Mouse (Mus musculus): ENCODE measurements around the gene Robo3.

The Robo3 gene

DNA sequence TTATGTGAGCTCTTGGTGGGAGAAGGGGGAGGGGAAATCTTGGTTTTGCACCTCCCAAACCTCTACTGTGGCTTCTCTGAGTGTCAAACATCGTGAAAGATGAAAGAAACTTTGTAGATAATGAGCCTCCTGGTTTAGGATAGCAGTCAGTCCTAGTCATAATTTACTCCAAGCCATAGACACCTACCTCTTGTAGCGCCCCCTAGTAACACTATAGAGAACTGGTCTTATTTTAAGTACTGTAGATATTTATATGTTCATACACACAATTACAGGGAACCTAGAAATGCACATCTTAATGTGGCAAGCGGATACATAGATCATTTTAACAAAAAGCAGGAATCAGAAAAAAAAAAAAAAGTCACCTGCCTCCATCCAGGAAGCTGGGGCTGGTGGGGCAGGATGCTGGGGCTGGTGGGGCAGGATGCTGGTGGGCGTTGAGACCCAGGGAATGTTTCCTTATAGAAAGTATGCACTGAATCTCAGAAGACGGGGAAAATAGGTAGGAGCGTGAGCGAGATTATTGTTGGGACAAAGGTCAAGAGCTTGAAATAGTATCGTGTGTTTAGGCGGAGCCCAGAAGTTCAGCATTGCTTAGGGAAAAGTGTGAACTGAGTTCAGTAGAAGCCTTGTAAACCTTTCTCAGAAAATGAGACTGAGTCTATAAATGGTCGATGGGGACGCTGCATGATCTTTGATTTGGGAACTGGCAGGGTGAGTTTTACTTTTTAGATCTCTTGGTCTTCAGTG, 64.8 kb downstream of the Robo3 start:
- peak; percentile 26 for DNase-seq (ENCODE audit: low read depth, low spot score)

DNA sequence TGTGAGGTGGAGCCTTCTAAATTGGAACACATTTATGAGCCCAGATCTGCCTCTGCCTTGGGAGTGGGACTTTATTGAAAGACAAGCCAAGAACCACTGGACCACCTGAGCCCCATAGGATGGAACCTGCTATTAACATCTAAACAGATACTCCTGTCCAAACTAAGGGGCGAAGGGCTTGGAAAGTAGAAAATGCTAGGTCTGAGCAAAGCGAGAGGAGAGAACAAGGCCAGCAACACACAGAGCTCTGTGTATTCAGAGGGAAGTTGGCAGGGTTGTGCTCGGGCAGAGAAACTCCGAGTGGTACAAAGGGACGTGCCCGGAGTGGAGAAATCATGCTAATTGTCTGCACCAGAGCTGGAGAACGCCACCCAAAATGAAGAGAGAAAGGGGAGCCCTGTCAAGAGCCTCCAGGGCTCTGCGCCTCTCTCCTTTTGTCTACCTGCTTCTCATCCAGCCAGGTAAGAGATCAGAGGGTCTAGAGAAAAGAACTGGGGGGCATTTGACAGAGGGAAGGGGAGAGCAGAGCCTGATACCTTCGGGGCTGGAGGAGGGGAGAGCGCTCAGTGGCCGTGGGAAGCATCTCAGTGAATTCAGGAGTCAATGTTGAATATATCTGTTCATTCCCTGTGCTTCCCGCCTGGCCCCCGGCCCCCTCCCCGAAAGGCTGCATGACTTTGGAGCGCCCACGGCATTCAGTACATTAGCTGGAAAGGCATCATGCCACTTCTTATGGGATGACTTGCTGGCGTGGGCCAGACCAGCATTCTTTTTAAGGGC, 65.6 kb downstream of the Robo3 start, which contains the start of gene Hepacam:
Gene Hepacam, plus strand, starts transcription at position 51 of the 780 bp plus-strand sequence.
- DNase-seq (ENCODE audit: low read depth, low spot score) = no peak

DNA sequence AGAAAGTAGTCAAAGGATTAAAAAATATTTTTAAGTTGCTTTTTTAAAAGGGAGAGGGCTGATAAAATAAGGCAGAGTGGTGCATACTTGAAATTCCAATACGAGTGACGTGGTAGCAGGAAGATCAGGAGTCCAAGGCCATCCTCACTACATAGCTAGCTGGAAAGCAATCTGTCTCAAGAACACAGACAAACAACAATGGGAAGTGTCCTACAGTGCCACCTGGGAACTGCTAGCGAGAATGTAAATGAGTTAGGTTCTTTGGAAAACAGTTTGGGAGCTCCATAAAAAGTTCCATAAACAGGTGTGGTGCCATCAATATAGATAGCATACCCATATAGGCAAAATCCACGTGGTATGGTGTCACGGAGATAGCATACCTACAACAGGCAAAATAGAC, 67.3 kb downstream of the Robo3 start:
- DNase-seq (ENCODE audit: low read depth, low spot score) = peak; percentile 45

Data from ZHBTc4 (cell line).